Comparison of ENCODE assay signal across 26 mouse cellular contexts in the genomic region with DNA sequence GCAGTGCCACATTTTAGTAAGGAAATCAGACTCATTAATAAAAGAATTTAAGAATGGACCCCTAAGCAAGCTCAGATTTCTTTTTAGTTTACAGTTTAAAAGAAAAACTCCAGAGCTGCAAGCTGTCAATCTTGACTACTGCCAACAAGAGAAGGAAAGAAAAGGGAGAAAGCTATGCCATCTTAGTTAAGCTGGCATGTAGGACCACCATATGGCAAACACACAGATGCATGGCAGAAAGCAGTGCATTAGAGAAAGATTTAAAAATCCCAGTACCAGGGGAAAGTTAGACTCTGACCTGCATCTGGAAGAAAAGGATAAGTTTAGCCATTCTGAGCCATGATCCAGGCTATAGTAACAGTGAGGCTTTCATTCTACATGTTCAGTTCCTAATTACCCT.
"Had no signal": no experiment of that assay in that cellular context is flagged by ENCODE, and none has a peak within 500 bp of the region (broad histone marks: within the 10 kb centered on the region; RNA-seq: fewer than 3 reads in every experiment).

No protein-coding gene starts in this region.

- H3K36me3 ChIP-seq: heart, embryonic 10.5 days; heart, embryonic 12.5 days; hindbrain, embryonic 10.5 days; hindbrain, embryonic 12.5 days; intestine, embryonic 15.5 days; limb, embryonic 13.5 days; limb, embryonic 15.5 days had no signal

- H3K4me1 ChIP-seq: heart, embryonic 10.5 days; heart, embryonic 12.5 days; hindbrain, embryonic 10.5 days; hindbrain, embryonic 12.5 days; intestine, embryonic 15.5 days; limb, embryonic 13.5 days; limb, embryonic 15.5 days; liver, embryonic 12.5 days had no signal

- H3K27ac ChIP-seq: heart, adult 2 months; heart, embryonic 10.5 days; hindbrain, embryonic 10.5 days; hindbrain, embryonic 12.5 days; hindbrain, embryonic 14.5 days; intestine, embryonic 15.5 days; limb, embryonic 13.5 days; limb, embryonic 15.5 days; liver, embryonic 12.5 days; liver, embryonic 14.5 days had no signal

- H3K4me3 ChIP-seq: heart, adult 2 months; heart, embryonic 10.5 days; heart, embryonic 12.5 days; hindbrain, embryonic 10.5 days; hindbrain, embryonic 12.5 days; intestine, embryonic 15.5 days; limb, embryonic 13.5 days; limb, embryonic 15.5 days; liver, embryonic 12.5 days had no signal

- H3K9me3 ChIP-seq: heart, embryonic 10.5 days; heart, embryonic 12.5 days; intestine, embryonic 15.5 days; limb, embryonic 15.5 days; liver, embryonic 12.5 days had no signal

- DNase-seq: gastrocnemius, postnatal 14 days; gastrocnemius, postnatal 36 days; heart, adult 11 months; heart, adult 2 months; heart, postnatal 10 days; heart, postnatal 4 days; kidney, adult 18-20 months; kidney, adult 8-10 months; kidney, postnatal 10 days; kidney, postnatal 36 days; layer of hippocampus, adult 9-11 months; layer of hippocampus, postnatal 36 days; left cerebral cortex, postnatal 4 days had no signal

- H3K9ac ChIP-seq: heart, embryonic 12.5 days; hindbrain, embryonic 12.5 days; hindbrain, embryonic 14.5 days; intestine, embryonic 15.5 days; limb, embryonic 13.5 days; limb, embryonic 15.5 days; liver, embryonic 12.5 days; liver, embryonic 14.5 days had no signal

- H3K4me2 ChIP-seq: heart, embryonic 12.5 days; hindbrain, embryonic 12.5 days; hindbrain, embryonic 14.5 days; intestine, embryonic 15.5 days; limb, embryonic 13.5 days; limb, embryonic 15.5 days; liver, embryonic 12.5 days had no signal

- ATAC-seq: hindbrain, embryonic 16.5 days; inflammation-experienced regulatory T-cells, adult 6 months; intestine, embryonic 15.5 days; intestine, postnatal 0 days; liver, embryonic 12.5 days had no signal

- H3K27me3 ChIP-seq: heart, embryonic 12.5 days; hindbrain, embryonic 12.5 days; intestine, embryonic 15.5 days; limb, embryonic 13.5 days; limb, embryonic 15.5 days; liver, embryonic 12.5 days had no signal
